Mouse (Mus musculus) MEL (cell line): ENCODE measurements around the gene Rnf220. TPM values are rescaled to one million over a fixed set of nuclear protein-coding genes. Genes with fewer than 3 reads are reported as not detected.

ENCODE experiments used
- DNase-seq: peaks from one replicate; pipeline ENCODE4 v3.0.0; 2011; ENCODE audit warnings: low read depth, low spot score
- H3K27ac ChIP-seq: 2 replicates; pipeline ENCODE4 v1.5.1; 2012; ENCODE audit warnings: low read depth, mild to moderate bottlenecking, control low read depth, low read length, moderate library complexity; ENCODE audit not compliant: control insufficient read depth
- H3K27me3 ChIP-seq, 2 experiments: fragments of 150-350 bp in 1 of 2; sonication (generic) in 1 of 2; 2 replicates each; pipeline ENCODE4 v1.6.1; 2012; ENCODE audit warnings: low read length in 2 of 2, mild to moderate bottlenecking in 2 of 2, improper control_type of control experiment in 1 of 2, moderate library complexity in 1 of 2; ENCODE audit not compliant: insufficient read depth in 2 of 2, control insufficient read depth in 1 of 2
- H3K36me3 ChIP-seq, 2 experiments: 2 replicates each; pipeline ENCODE4 v1.6.1; 2012 to 2014; ENCODE audit warnings: low read length in 2 of 2, improper control_type of control experiment in 1 of 2, inconsistent platforms in 1 of 2, mild to moderate bottlenecking in 1 of 2; ENCODE audit not compliant: insufficient read depth in 2 of 2, control insufficient read depth in 1 of 2
- H3K4me1 ChIP-seq, 2 experiments: fragments of 150-350 bp in 1 of 2; sonication (generic) in 1 of 2; 2 replicates each; pipeline ENCODE4 v1.6.1; 2012; ENCODE audit warnings: low read length in 2 of 2, improper control_type of control experiment in 1 of 2, mild to moderate bottlenecking in 1 of 2; ENCODE audit not compliant: insufficient read depth in 2 of 2, control insufficient read depth in 1 of 2
- H3K4me3 ChIP-seq, 2 experiments: fragments of 150-350 bp in 1 of 2; sonication (generic) in 1 of 2; 2 replicates each; pipeline ENCODE4 v1.5.1; 2012; ENCODE audit warnings: low read depth in 2 of 2, low read length in 2 of 2, mild to moderate bottlenecking in 2 of 2, moderate library complexity in 2 of 2, control low read depth in 1 of 2, improper control_type of control experiment in 1 of 2; ENCODE audit not compliant: control insufficient read depth in 1 of 2, insufficient read depth in 1 of 2
- H3K79me2 ChIP-seq: 2 replicates; pipeline ENCODE4 v1.6.1; 2012; ENCODE audit warnings: mild to moderate bottlenecking, low read length, moderate library complexity; ENCODE audit not compliant: control insufficient read depth, poor library complexity, insufficient read depth
- H3K9ac ChIP-seq: 2 replicates; pipeline ENCODE4 v1.6.1; 2012; ENCODE audit warnings: low read depth, mild to moderate bottlenecking, control low read depth, low read length, moderate library complexity; ENCODE audit not compliant: control insufficient read depth, poor library complexity, severe bottlenecking
- H3K9me3 ChIP-seq: fragments of 150-350 bp; sonication (generic); replicated peaks from 2 replicates; pipeline ENCODE4 v1.6.1; 2012; ENCODE audit warnings: mild to moderate bottlenecking, low read length, improper control_type of control experiment, moderate library complexity; ENCODE audit not compliant: insufficient read depth
- BHLHE40 ChIP-seq: IDR thresholded peaks from 2 replicates; pipeline ENCODE4 v1.6.1; 2012; ENCODE audit warnings: low read depth, mild to moderate bottlenecking, inconsistent platforms, low read length, improper control_type of control experiment, borderline replicate concordance
- CHD1 ChIP-seq: IDR thresholded peaks from 2 replicates; pipeline ENCODE4 v1.6.1; 2012; ENCODE audit warnings: low read depth, mild to moderate bottlenecking, inconsistent platforms, low read length, improper control_type of control experiment
- CHD2 ChIP-seq: IDR thresholded peaks from 2 replicates; pipeline ENCODE4 v1.6.1; 2011; ENCODE audit warnings: low read length, improper control_type of control experiment
- CTCF ChIP-seq, 3 experiments: IDR thresholded peaks in 2 of 3; conservative IDR thresholded peaks in 1 of 3; 2 replicates each; pipeline ENCODE4 v1.5.1; 2011 to 2012; ENCODE audit warnings: low read length in 3 of 3, low read depth in 2 of 3, mild to moderate bottlenecking in 2 of 3, improper control_type of control experiment in 1 of 3, inconsistent platforms in 1 of 3, mixed read lengths in 1 of 3, moderate library complexity in 1 of 3; ENCODE audit not compliant: control insufficient read depth in 1 of 3, insufficient read depth in 1 of 3, poor library complexity in 1 of 3, severe bottlenecking in 1 of 3
- E2F4 ChIP-seq: IDR thresholded peaks from 2 replicates; pipeline ENCODE4 v1.6.1; 2011; ENCODE audit warnings: low read depth, low read length, improper control_type of control experiment, borderline replicate concordance
- ELF1 ChIP-seq: IDR thresholded peaks from 2 replicates; pipeline ENCODE4 v1.6.1; 2014; ENCODE audit warnings: low read depth, mild to moderate bottlenecking, inconsistent platforms, low read length, improper control_type of control experiment, moderate library complexity
- EP300 ChIP-seq, 2 experiments: IDR thresholded peaks; 2 replicates each; pipeline ENCODE4 v1.6.1; 2011; ENCODE audit warnings: improper control_type of control experiment in 2 of 2, low read length in 2 of 2, low read depth in 1 of 2, mild to moderate bottlenecking in 1 of 2
- GABPA ChIP-seq: IDR thresholded peaks from 2 replicates; pipeline ENCODE4 v1.6.1; 2012; ENCODE audit warnings: low read depth, mild to moderate bottlenecking, inconsistent platforms, low read length, improper control_type of control experiment, moderate library complexity
- GATA1 ChIP-seq: IDR thresholded peaks from 2 replicates; pipeline ENCODE4 v1.6.1; 2011; ENCODE audit warnings: low read depth, low read length, improper control_type of control experiment
- HCFC1 ChIP-seq: IDR thresholded peaks from 2 replicates; pipeline ENCODE4 v1.6.1; 2012; ENCODE audit warnings: low read depth, mild to moderate bottlenecking, inconsistent platforms, low read length, improper control_type of control experiment, moderate library complexity
- KAT2A ChIP-seq: conservative IDR thresholded peaks from 2 replicates; pipeline ENCODE4 v1.6.1; 2012; ENCODE audit warnings: low read depth, low read length, improper control_type of control experiment, inconsistent platforms
- MAX ChIP-seq: IDR thresholded peaks from 2 replicates; pipeline ENCODE4 v1.6.1; 2011; ENCODE audit warnings: low read length, improper control_type of control experiment
- MAZ ChIP-seq: IDR thresholded peaks from 2 replicates; pipeline ENCODE4 v1.6.1; 2012; ENCODE audit warnings: low read depth, mild to moderate bottlenecking, inconsistent platforms, low read length, improper control_type of control experiment
- MYB ChIP-seq: IDR thresholded peaks from 2 replicates; pipeline ENCODE4 v1.6.1; 2011; ENCODE audit warnings: mild to moderate bottlenecking, low read depth, low read length, improper control_type of control experiment
- NELFE ChIP-seq: IDR thresholded peaks from 2 replicates; pipeline ENCODE4 v1.6.1; 2011; ENCODE audit warnings: low read depth, low read length, improper control_type of control experiment
- NRF1 ChIP-seq: IDR thresholded peaks from 2 replicates; pipeline ENCODE4 v1.6.1; 2014; ENCODE audit warnings: low read depth, mild to moderate bottlenecking, inconsistent platforms, low read length, improper control_type of control experiment, moderate library complexity; ENCODE audit not compliant: poor library complexity, insufficient read depth, severe bottlenecking
- POLR2A ChIP-seq, 2 experiments: IDR thresholded peaks; 2 replicates each; pipeline ENCODE4 v1.6.1; 2011 to 2012; ENCODE audit warnings: low read length in 2 of 2, mild to moderate bottlenecking in 2 of 2, control low read depth in 1 of 2, improper control_type of control experiment in 1 of 2, low read depth in 1 of 2, moderate library complexity in 1 of 2; ENCODE audit not compliant: control insufficient read depth in 1 of 2, insufficient read depth in 1 of 2, poor library complexity in 1 of 2
- POLR2AphosphoS2 ChIP-seq: IDR thresholded peaks from 2 replicates; pipeline ENCODE4 v1.6.1; 2011; ENCODE audit warnings: low read length, improper control_type of control experiment
- POLR2AphosphoS5 ChIP-seq: IDR thresholded peaks from 2 replicates; pipeline ENCODE4 v1.6.1; 2012; ENCODE audit warnings: low read depth, borderline replicate concordance, mild to moderate bottlenecking, inconsistent platforms, low read length, moderate library complexity, mixed read lengths
- RAD21 ChIP-seq: IDR thresholded peaks from 2 replicates; pipeline ENCODE4 v1.6.1; 2011; ENCODE audit warnings: mild to moderate bottlenecking, low read depth, low read length, improper control_type of control experiment
- RCOR1 ChIP-seq: IDR thresholded peaks from 2 replicates; pipeline ENCODE4 v1.6.1; 2012; ENCODE audit warnings: low read depth, mild to moderate bottlenecking, inconsistent platforms, low read length, improper control_type of control experiment
- SIN3A ChIP-seq: IDR thresholded peaks from 2 replicates; pipeline ENCODE4 v1.6.1; 2012; ENCODE audit warnings: low read length, improper control_type of control experiment, inconsistent platforms
- TAL1 ChIP-seq: IDR thresholded peaks from 2 replicates; pipeline ENCODE4 v1.6.1; 2012; ENCODE audit warnings: mild to moderate bottlenecking, inconsistent platforms, low read length, moderate library complexity, mixed read lengths
- TCF12 ChIP-seq: IDR thresholded peaks from 2 replicates; pipeline ENCODE4 v1.6.1; 2014; ENCODE audit warnings: low read depth, mild to moderate bottlenecking, inconsistent platforms, low read length, improper control_type of control experiment, moderate library complexity
- UBTF ChIP-seq: IDR thresholded peaks from 2 replicates; pipeline ENCODE4 v1.6.1; 2012; ENCODE audit warnings: low read depth, mild to moderate bottlenecking, inconsistent platforms, low read length, improper control_type of control experiment, moderate library complexity, borderline replicate concordance; ENCODE audit not compliant: insufficient read depth
- USF2 ChIP-seq, 2 experiments: IDR thresholded peaks; 2 replicates each; pipeline ENCODE4 v1.6.1; 2011 to 2012; ENCODE audit warnings: improper control_type of control experiment in 2 of 2, low read length in 2 of 2, borderline replicate concordance in 1 of 2, inconsistent platforms in 1 of 2, low read depth in 1 of 2, mild to moderate bottlenecking in 1 of 2; ENCODE audit not compliant: insufficient read depth in 1 of 2
- ZC3H11A ChIP-seq: IDR thresholded peaks from 2 replicates; pipeline ENCODE4 v1.6.1; 2012; ENCODE audit warnings: low read depth, mild to moderate bottlenecking, inconsistent platforms, low read length, improper control_type of control experiment
- ZKSCAN1 ChIP-seq: IDR thresholded peaks from 2 replicates; pipeline ENCODE4 v1.6.1; 2012; ENCODE audit warnings: low read depth, mild to moderate bottlenecking, inconsistent platforms, low read length, improper control_type of control experiment, moderate library complexity
- ZMIZ1 ChIP-seq: IDR thresholded peaks from 2 replicates; pipeline ENCODE4 v1.6.1; 2012; ENCODE audit warnings: low read depth, mild to moderate bottlenecking, inconsistent platforms, low read length, improper control_type of control experiment, moderate library complexity
- polyA plus RNA-seq, 2 experiments: library from polyadenylated mRNA; stranded (reverse) in 1 of 2; unstranded in 1 of 2; fragments of >175 nt in 1 of 2; fragments of >200 nt in 1 of 2; gene quantifications; 2 replicates each; pipeline versions ENCODE4 v1.2.1 to v1.2.4; 2012; ENCODE audit warnings: low replicate concordance in 2 of 2, low read depth in 1 of 2; ENCODE audit not compliant: insufficient read length in 2 of 2, insufficient read depth in 1 of 2, missing spikeins in 1 of 2
- total RNA-seq: library from RNA; depleted of rRNA; stranded (reverse); fragments of 300-350 nt; gene quantifications from 2 replicates; pipeline ENCODE4 v1.2.3, GENCODE M21; 2012

Gene Rnf220
- total and polyA plus RNA-seq, 3 experiments, result 121 to 201 TPM; not detected in 1

- TF ChIP-seq UBTF (no peak), SIN3A (no peak)
Observed at GRCm38 (mm10) chr4:117359803-117360382, 137.0 kb downstream of the Rnf220 start (continued).

GRCm38 (mm10) chr4:117357917-117358316, 138.9 kb downstream of the Rnf220 start:
- TF ChIP-seq MYB, result no peak
- no peak for TF ChIP-seq KAT2A
- TF ChIP-seq USF2 (IDR thresholded peaks at IDR 0.05; ENCODE audit: borderline replicate concordance in 1 of 2, insufficient read depth in 1 of 2, low read depth in 1 of 2, low read length in 2 of 2), result no peak
- no peak for TF ChIP-seq CHD1
- TF ChIP-seq TAL1, result no peak
- no peak for TF ChIP-seq POLR2AphosphoS5
- no peak for TF ChIP-seq CTCF (IDR thresholded peaks at IDR 0.05 in 2 of 3, conservative IDR thresholded peaks at IDR 0.05 in 1 of 3; ENCODE audit: control insufficient read depth in 1 of 3, insufficient read depth in 1 of 3, low read depth in 2 of 3, low read length in 3 of 3, poor library complexity in 1 of 3, severe bottlenecking in 1 of 3)
- TF ChIP-seq NELFE, result no peak
- no peak for TF ChIP-seq HCFC1
- TF ChIP-seq RAD21, result no peak
- no peak for TF ChIP-seq UBTF
- no peak for TF ChIP-seq E2F4
- TF ChIP-seq CHD2, result no peak
- TF ChIP-seq RCOR1, result no peak
- TF ChIP-seq POLR2A (IDR thresholded peaks at IDR 0.05; ENCODE audit: control insufficient read depth in 1 of 2, insufficient read depth in 1 of 2, low read depth in 1 of 2, low read length in 2 of 2, poor library complexity in 1 of 2), result no peak
- TF ChIP-seq GATA1, result no peak
- TF ChIP-seq ZMIZ1, result no peak
- no peak for TF ChIP-seq SIN3A
- TF ChIP-seq NRF1, result no peak
- Histone ChIP-seq H3K9ac (no peak overlapping the region), H3K4me3 (no peak overlapping the region), H3K9me3 (no peaks in the 10 kb centered on the region), H3K27ac (no peak overlapping the region), H3K36me3 (no peaks in the 10 kb centered on the region), H3K79me2 (no peaks in the 10 kb centered on the region), H3K4me1 (no peaks in the 10 kb centered on the region), H3K27me3 (peaks cover 1 to 3% of the 10 kb centered on the region in 2 experiments; a peak in 2 of 4 replicates)
- no peak for DNase-seq

- no peaks in the 10 kb centered on the region for H3K4me1 ChIP-seq
- no peaks in the 10 kb centered on the region for H3K79me2 ChIP-seq
- no peak overlapping the region for H3K9ac ChIP-seq
- H3K36me3 ChIP-seq, result no peaks in the 10 kb centered on the region
- DNase-seq, result no peak
- no peaks in the 10 kb centered on the region for H3K9me3 ChIP-seq
- H3K4me3 ChIP-seq, result no peak overlapping the region
- H3K27ac ChIP-seq, result no peak overlapping the region
- H3K27me3 ChIP-seq, result peaks cover 0 to under 1% of the 10 kb centered on the region in 2 experiments; a peak in 1 of 4 replicates
- no peak for TF ChIP-seq TCF12
- no peak for TF ChIP-seq MAZ
- no peak for TF ChIP-seq GABPA
- no peak for TF ChIP-seq BHLHE40
- TF ChIP-seq CHD1, result no peak
- TF ChIP-seq MAX, result no peak
- no peak for TF ChIP-seq ELF1
- TF ChIP-seq EP300 (IDR thresholded peaks at IDR 0.05; ENCODE audit: low read depth in 1 of 2, low read length in 2 of 2), result no peak
- TF ChIP-seq ZC3H11A, result no peak
- TF ChIP-seq USF2 (IDR thresholded peaks at IDR 0.05; ENCODE audit: borderline replicate concordance in 1 of 2, insufficient read depth in 1 of 2, low read depth in 1 of 2, low read length in 2 of 2), result no peak
- TF ChIP-seq CTCF (IDR thresholded peaks at IDR 0.05 in 2 of 3, conservative IDR thresholded peaks at IDR 0.05 in 1 of 3; ENCODE audit: control insufficient read depth in 1 of 3, insufficient read depth in 1 of 3, low read depth in 2 of 3, low read length in 3 of 3, poor library complexity in 1 of 3, severe bottlenecking in 1 of 3), result no peak
- no peak for TF ChIP-seq UBTF
- TF ChIP-seq SIN3A, result no peak
- TF ChIP-seq ZKSCAN1, result no peak
- TF ChIP-seq E2F4, result no peak
- TF ChIP-seq POLR2AphosphoS2, result no peak
Observed at GRCm38 (mm10) chr4:117357104-117357503, 139.7 kb downstream of the Rnf220 start.
